ENCODE assay signal across 27 mouse cellular contexts in genomic region chr9:109130076-109130475, GRCm38 (mm10). TPM values are rescaled to one million over a fixed set of nuclear protein-coding genes. Genes with fewer than 3 reads are reported as not detected.
DNase-seq lines count a peak whose midpoint lies in the region; ATAC-seq and TF ChIP-seq lines count a peak whose summit lies in the region.
"Had no signal": no experiment of that assay in that cellular context is flagged by ENCODE, and none has a peak within 500 bp of the region (broad histone marks: within the 10 kb centered on the region; RNA-seq: fewer than 3 reads in every experiment).

No protein-coding gene starts in this region.

- H3K27ac ChIP-seq in midbrain, embryonic 11.5 days (ENCODE audit: low read depth, low read length): no peak overlapping the region
- H3K27ac ChIP-seq in midbrain, embryonic 10.5 days (replicated peaks): no peak overlapping the region

- no peaks in the 10 kb centered on the region for H3K36me3 ChIP-seq in midbrain, embryonic 11.5 days (ENCODE audit: control insufficient read depth, insufficient read depth, low read length)
- H3K36me3 ChIP-seq in midbrain, embryonic 10.5 days: no peaks in the 10 kb centered on the region
- H3K36me3 ChIP-seq: G1E had no signal

- CTCF ChIA-PET in Patski (lab: Charles Lee): no interaction called here

- no peak for ATAC-seq in midbrain, embryonic 11.5 days (ENCODE audit: low FRiP score)
- ATAC-seq in Patski: no peak
- ATAC-seq: activated CD4-positive, CD25-positive, alpha-beta regulatory T cell, adult 4 months; CD4-positive, CD25-positive, alpha-beta regulatory T cell, adult 4 months had no signal

- H3K9me3 ChIP-seq in midbrain, embryonic 11.5 days (ENCODE audit: control insufficient read depth, low read length): no peaks in the 10 kb centered on the region
- H3K9me3 ChIP-seq in midbrain, embryonic 10.5 days (replicated peaks): no peaks in the 10 kb centered on the region
- H3K9me3 ChIP-seq: G1E had no signal

- POLR2A ChIA-PET in Patski (lab: Charles Lee): no interaction called here

- H3K4me2 ChIP-seq in midbrain, embryonic 11.5 days: no peak overlapping the region

- intact Hi-C loops in heart, postnatal 25 days (cut with DNase I): no loop called here

- 91% methylated on average over 5 of the region's 5 CpGs for WGBS in midbrain, embryonic 11.5 days
- 92% methylated on average over 5 of the region's 5 CpGs for WGBS in midbrain, embryonic 10.5 days

- H3K4me3 ChIP-seq in midbrain, embryonic 11.5 days (ENCODE audit: low read depth, low read length): no peak overlapping the region
- H3K4me3 ChIP-seq in midbrain, embryonic 10.5 days: no peak overlapping the region

- in situ Hi-C loops in Patski (cut with MboI; ENCODE audit: low pct_unique_long_range_greater_than_20kb): no loop called here

- no peak for TF ChIP-seq CTCF in Patski (IDR thresholded peaks at IDR 0.05)

- peak; percentile 80 for DNase-seq in heart, adult 11 months
- DNase-seq in heart, postnatal 25 days (ENCODE audit: low spot score): no peak
- DNase-seq in midbrain, embryonic 11.5 days (ENCODE audit: low spot score, missing footprints): peak; percentile 69
- no peak for DNase-seq in midbrain, embryonic 10.5 days (ENCODE audit: low spot score)
- peak; percentile 12 for DNase-seq in Patski (ENCODE audit: low read depth, low spot score)
- no peak for DNase-seq in spleen, adult 18-20 months
- DNase-seq: adrenal gland, adult 2 months; adrenal gland, adult 8-10 months; adrenal gland, postnatal 10 days; adrenal gland, postnatal 14 days; adrenal gland, postnatal 25 days; B cell, adult 2 months; cerebellum, adult 11 months; cerebellum, adult 11-12 months; cerebellum, adult 18-20 months; cerebellum, adult 2 months had no signal

- no peak overlapping the region for H3K9ac ChIP-seq in midbrain, embryonic 11.5 days (ENCODE audit: low read length)

- H3K4me1 ChIP-seq in midbrain, embryonic 11.5 days (ENCODE audit: control insufficient read depth, insufficient read depth, low read length): no peaks in the 10 kb centered on the region
- no peaks in the 10 kb centered on the region for H3K4me1 ChIP-seq in midbrain, embryonic 10.5 days

- no peaks in the 10 kb centered on the region for H3K27me3 ChIP-seq in midbrain, embryonic 11.5 days (ENCODE audit: control insufficient read depth, insufficient read depth, low read length)
- H3K27me3 ChIP-seq in midbrain, embryonic 10.5 days (ENCODE audit: low read depth, poor library complexity, severe bottlenecking): no peaks in the 10 kb centered on the region
- H3K27me3 ChIP-seq in Patski: peaks cover 14% of the 10 kb centered on the region

RNA-seq across cellular contexts. Expression of gene Fbxw21, which starts 31.8 kb away (rescaled TPM):
- not detected for total RNA-seq in heart, postnatal 25 days (2021)
- polyA plus RNA-seq in midbrain, embryonic 11.5 days (2014; fragmentation: Nextera tagmentation; extraction: Ambion mirVana): not detected in 2 replicates
- polyA plus RNA-seq in midbrain, embryonic 10.5 days (2016; fragmentation: Nextera tagmentation; extraction: Ambion mirVana): not detected in 2 replicates
- polyA plus RNA-seq in Patski (2021): not detected
- total RNA-seq: adrenal gland, adult 18-20 months; adrenal gland, adult 2 months; adrenal gland, adult 8-10 months; adrenal gland, postnatal 10 days; adrenal gland, postnatal 14 days; adrenal gland, postnatal 25 days; adrenal gland, postnatal 36 days; adrenal gland, postnatal 4 days; CH12.LX; ES-E14; MEL had no signal
- polyA plus RNA-seq: activated CD4-positive, CD25-positive, alpha-beta regulatory T cell, adult 4 months; adrenal gland, adult 2 months; brain, embryonic 14.5 days; C2C12; CD4-positive, CD25-positive, alpha-beta regulatory T cell, adult 4 months; cerebellum, adult 2 months; G1E had no signal

RNA-seq across cellular contexts. Expression of gene Plxnb1, which starts 34.9 kb away (rescaled TPM):
- total RNA-seq in heart, postnatal 25 days (2021): 10 to 100 TPM; 21.1 to 22.9 TPM
- 17.1 and 17.7 TPM in 2 replicates for polyA plus RNA-seq in midbrain, embryonic 11.5 days (2014; fragmentation: Nextera tagmentation; extraction: Ambion mirVana)
- 24.9 and 36.8 TPM in 2 replicates for polyA plus RNA-seq in midbrain, embryonic 10.5 days (2016; fragmentation: Nextera tagmentation; extraction: Ambion mirVana)
- 0.40 TPM for polyA plus RNA-seq in Patski (2021)
- total RNA-seq: MEL had no signal
- polyA plus RNA-seq: G1E had no signal

RNA-seq across cellular contexts. Expression of gene Tma7, which starts 47.7 kb away (rescaled TPM):
- 100 to 1,000 TPM; 243 to 255 TPM for total RNA-seq in heart, postnatal 25 days (2021)
- polyA plus RNA-seq in midbrain, embryonic 11.5 days (2014; fragmentation: Nextera tagmentation; extraction: Ambion mirVana): 819 and 852 TPM in 2 replicates
- polyA plus RNA-seq in midbrain, embryonic 10.5 days (2016; fragmentation: Nextera tagmentation; extraction: Ambion mirVana): 733 and 761 TPM in 2 replicates
- polyA plus RNA-seq in Patski (2021): 188 TPM

RNA-seq across cellular contexts. Expression of gene Ccdc51, which starts 47.8 kb away (rescaled TPM):
- total RNA-seq in heart, postnatal 25 days (2021): 10 to 100 TPM; 11.5 to 12.2 TPM
- 11.4 and 14.2 TPM in 2 replicates for polyA plus RNA-seq in midbrain, embryonic 11.5 days (2014; fragmentation: Nextera tagmentation; extraction: Ambion mirVana)
- polyA plus RNA-seq in midbrain, embryonic 10.5 days (2016; fragmentation: Nextera tagmentation; extraction: Ambion mirVana): 14.5 and 14.9 TPM in 2 replicates
- 8.4 TPM for polyA plus RNA-seq in Patski (2021)

RNA-seq across cellular contexts. Expression of gene Atrip, which starts 56.2 kb away (rescaled TPM):
- 1 to 10 TPM; 6.7 to 7.1 TPM for total RNA-seq in heart, postnatal 25 days (2021)
- 21.7 and 25.0 TPM in 2 replicates for polyA plus RNA-seq in midbrain, embryonic 11.5 days (2014; fragmentation: Nextera tagmentation; extraction: Ambion mirVana)
- polyA plus RNA-seq in midbrain, embryonic 10.5 days (2016; fragmentation: Nextera tagmentation; extraction: Ambion mirVana): 32.1 and 33.4 TPM in 2 replicates
- 10.3 TPM for polyA plus RNA-seq in Patski (2021)

Comparison
In these comparisons a context has a peak if more than half of its experiments do, and no peak if none do; other contexts are left out.
1. DNase-seq: peak in heart, adult 11 months (single experiment), midbrain, embryonic 11.5 days (single experiment) and Patski (single experiment); none in heart, postnatal 25 days (single experiment), midbrain, embryonic 10.5 days (single experiment) and spleen, adult 18-20 months (0 of 2).
2. RNA of gene Plxnb1, which starts 34.9 kb away (polyA plus RNA-seq): 24.9 to 36.8 TPM in midbrain, embryonic 10.5 days and 17.1 to 17.7 TPM in midbrain, embryonic 11.5 days; 0.40 TPM in Patski (single experiment); every median in the first group is over 10 times any median in the second.